Mouse (Mus musculus) kidney, postnatal 0 days (tissue): ENCODE results near the gene Rasl10b. TPM values are rescaled to one million over a fixed set of nuclear protein-coding genes. Genes with fewer than 3 reads are reported as not detected.

ENCODE experiments used
- ATAC-seq: fragments of 200-750 bp; cut with Nextera tagmentation; replicated peaks from 2 replicates; pipeline ENCODE4 v1.8.0; 2017; ENCODE audit warnings: low read depth, moderate number of reproducible peaks, moderate TSS enrichment, moderate library complexity; ENCODE audit not compliant: low FRiP score
- DNase-seq: peaks from one replicate; pipeline ENCODE4 v3.0.0-alpha.2; 2016; ENCODE audit warnings: low spot score
- H3K27ac ChIP-seq: fragments of 300-500 bp; sonication (generic); 2 replicates; pipeline ENCODE4 v1.5.1; 2014; ENCODE audit warnings: mild to moderate bottlenecking
- H3K27me3 ChIP-seq: fragments of 300-500 bp; sonication (generic); 2 replicates; pipeline ENCODE4 v1.6.1; 2014; ENCODE audit warnings: low read length, mixed read lengths; ENCODE audit not compliant: insufficient read depth
- H3K36me3 ChIP-seq: fragments of 300-500 bp; sonication (generic); 2 replicates; pipeline ENCODE4 v1.6.1; 2014; ENCODE audit warnings: low read length, mixed read lengths; ENCODE audit not compliant: insufficient read depth
- H3K4me1 ChIP-seq: fragments of 300-500 bp; sonication (generic); replicated peaks from 2 replicates; pipeline ENCODE4 v1.6.1; 2014; ENCODE audit warnings: antibody characterized with exemption, low read length, mixed read lengths; ENCODE audit not compliant: insufficient read depth
- H3K4me2 ChIP-seq: fragments of 300-500 bp; sonication (generic); 2 replicates; pipeline ENCODE4 v1.6.1; 2014; ENCODE audit warnings: mild to moderate bottlenecking, low read length, moderate library complexity, mixed read lengths
- H3K4me3 ChIP-seq: fragments of 300-500 bp; sonication (generic); replicated peaks from 2 replicates; pipeline ENCODE4 v1.5.1; 2014; ENCODE audit warnings: low read depth, low read length
- H3K9ac ChIP-seq: fragments of 300-500 bp; sonication (generic); 2 replicates; pipeline ENCODE4 v1.6.1; 2014; ENCODE audit warnings: low read depth, low read length
- H3K9me3 ChIP-seq: fragments of 300-500 bp; sonication (generic); replicated peaks from 2 replicates; pipeline ENCODE4 v1.6.1; 2016; ENCODE audit warnings: low read length, inconsistent platforms, mixed read lengths
- CTCF ChIP-seq: IDR thresholded peaks from 2 replicates; pipeline ENCODE4 v1.5.1; 2016; ENCODE audit warnings: antibody characterized with exemption, low read depth, mild to moderate bottlenecking, moderate library complexity
- WGBS: fragments of 180-500 bp; shearing (Covaris S2); extraction: QIAGEN DNeasy Blood & Tissue Kit; methylation state at CpG from one replicate; pipeline ENCODE4 v1.1.7; 2014; 5-methylcytosine and 5-hydroxymethylcytosine counted together
- polyA plus RNA-seq: library from polyadenylated mRNA; unstranded; fragments of >200 nt; fragmentation: Nextera tagmentation; extraction: Ambion mirVana; gene quantifications from 2 replicates; pipeline ENCODE4 v1.2.1, GENCODE M21; 2015

Gene Rasl10b
- polyA plus RNA-seq, 1 experiment from 2014 or later: 0.49 TPM

DNA sequence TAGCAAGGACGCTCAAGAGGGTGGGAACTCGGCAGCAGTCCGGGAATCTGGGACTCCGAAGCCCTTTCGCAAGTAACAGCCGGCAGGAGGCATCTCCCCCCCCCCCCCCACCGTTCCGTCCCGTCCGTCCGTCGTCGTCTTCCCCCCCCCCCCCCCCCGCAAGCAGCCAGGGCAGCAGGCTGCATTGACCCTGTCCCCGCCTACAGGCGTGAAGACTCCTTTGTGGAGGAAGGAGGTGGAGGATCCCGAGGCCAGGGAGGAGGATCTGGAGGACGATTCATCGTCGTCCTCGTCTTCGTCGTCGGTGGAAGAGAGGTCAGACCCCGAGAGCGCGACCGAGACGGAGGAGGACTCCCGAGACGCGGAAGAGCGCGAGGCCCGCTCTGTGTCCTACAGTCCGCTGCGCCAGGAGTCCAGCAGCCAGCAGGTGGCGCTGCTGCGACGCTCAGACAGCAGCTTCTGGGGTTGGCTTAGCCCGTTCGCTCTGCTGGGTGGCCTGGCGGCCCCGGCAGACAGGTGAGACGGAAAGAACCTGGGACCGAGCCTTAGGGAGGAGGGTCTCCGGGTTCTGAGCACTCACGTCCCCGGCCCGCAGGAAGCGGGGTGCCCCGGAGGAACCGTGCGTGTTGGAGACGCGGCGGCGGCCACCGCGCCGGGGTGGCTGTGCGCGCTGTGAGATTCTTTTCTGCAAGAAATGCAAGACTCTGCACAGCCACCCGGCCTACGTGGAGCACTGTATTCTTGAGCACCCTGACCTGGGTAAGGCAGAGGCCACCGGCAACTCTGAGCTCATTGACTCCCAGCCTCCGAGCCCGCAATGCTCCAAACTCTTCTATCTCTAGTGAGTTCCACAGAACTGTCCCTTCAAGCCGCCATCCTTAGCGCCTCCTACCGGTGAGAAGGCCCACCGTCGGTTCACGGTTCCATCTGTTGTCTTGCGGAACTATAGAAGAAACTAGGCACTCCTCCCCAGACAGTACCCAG lies 31.4 kb downstream of the Rasl10b start:
- peak overlapping the region; percentile 46 for H3K4me3 ChIP-seq
- 0 out of 2 replicates have a peak overlapping the region, but pooled peaks have one; percentile 9 for H3K9ac ChIP-seq
- H3K9me3 ChIP-seq: no peaks in the 10 kb centered on the region
- H3K4me1 ChIP-seq: 0 out of 2 replicates have a peak, but pooled peaks cover 4% of the 10 kb centered on the region
- peak; percentile 97 for TF ChIP-seq CTCF
- DNase-seq (peak; percentile 90), ATAC-seq (peak; percentile 89)
- WGBS: under 1% methylated on average over 62 of the region's 75 CpGs
- peak overlapping the region; percentile 75 for H3K4me2 ChIP-seq
- peaks cover 34% of the 10 kb centered on the region for H3K27me3 ChIP-seq
- H3K36me3 ChIP-seq: no peaks in the 10 kb centered on the region
- no peak overlapping the region for H3K27ac ChIP-seq

DNA sequence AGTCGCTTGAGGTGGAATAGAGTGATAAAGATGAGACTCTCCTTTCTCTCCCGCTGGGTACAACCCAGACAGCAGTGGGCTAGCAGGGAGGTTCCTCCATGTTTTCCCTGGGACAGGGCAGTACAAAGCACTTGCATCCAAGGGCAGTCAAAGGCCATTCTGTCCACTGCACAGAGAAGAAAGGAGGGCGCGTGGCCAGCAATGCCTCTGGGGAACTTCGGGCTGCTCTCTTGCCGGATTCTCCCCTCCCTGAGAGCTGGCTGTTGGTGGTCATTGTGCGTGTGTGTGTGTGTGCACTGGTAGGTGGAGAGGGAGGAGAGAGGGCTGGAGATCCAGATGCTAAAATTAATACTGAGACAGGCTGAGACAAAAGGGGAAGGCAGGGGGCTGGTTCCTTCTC lies 32.3 kb downstream of the Rasl10b start:
- Histone ChIP-seq H3K9me3 (no peaks in the 10 kb centered on the region), H3K27ac (no peak overlapping the region), H3K4me1 (0 out of 2 replicates have a peak, but pooled peaks cover 4% of the 10 kb centered on the region), H3K4me3 (no peak overlapping the region), H3K4me2 (peak overlapping the region; percentile 75), H3K36me3 (no peaks in the 10 kb centered on the region), H3K27me3 (peaks cover 37% of the 10 kb centered on the region), H3K9ac (no peak overlapping the region)
- WGBS: 38% methylated on average over 7 of the region's 7 CpGs
- no peak for TF ChIP-seq CTCF
- DNase-seq (no peak), ATAC-seq (no peak)

GRCm38 (mm10) chr11:83442596-83443267 lies 33.8 kb downstream of the Rasl10b start:
- H3K27ac ChIP-seq: no peak overlapping the region
- WGBS: 11% methylated on average over 29 of the region's 29 CpGs
- DNase-seq (peak; percentile 80), ATAC-seq (no peak)
- H3K27me3 ChIP-seq: peaks cover 37% of the 10 kb centered on the region
- H3K4me3 ChIP-seq: no peak overlapping the region
- TF ChIP-seq CTCF: peak; percentile 80
- no peaks in the 10 kb centered on the region for H3K9me3 ChIP-seq
- H3K4me1 ChIP-seq: peaks cover 6% of the 10 kb centered on the region
- no peaks in the 10 kb centered on the region for H3K36me3 ChIP-seq
- no peak overlapping the region for H3K9ac ChIP-seq
- H3K4me2 ChIP-seq: peak overlapping the region; percentile 36

DNA sequence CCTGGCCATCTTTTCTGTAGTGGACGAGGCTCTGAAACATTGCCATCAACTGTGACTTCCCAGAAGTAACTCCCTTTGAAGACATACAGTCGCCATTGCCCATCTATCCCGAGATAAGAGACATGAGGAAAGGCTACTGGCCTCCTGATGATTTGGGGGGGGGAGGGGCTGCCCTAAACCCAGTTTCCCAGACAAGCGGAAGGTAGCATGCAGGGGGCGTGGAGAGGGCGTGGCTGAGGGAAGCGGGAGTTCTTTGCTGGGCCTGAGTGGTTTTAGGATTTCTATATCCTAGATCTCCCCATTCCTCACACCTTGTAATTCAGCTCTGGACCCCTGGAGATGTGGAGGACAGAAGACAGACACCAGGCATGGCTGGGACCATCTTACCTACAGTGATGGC lies 34.9 kb downstream of the Rasl10b start:
- 7% methylated on average over 7 of the region's 7 CpGs for WGBS
- no peak overlapping the region for H3K9ac ChIP-seq
- DNase-seq (no peak), ATAC-seq (no peak)
- H3K4me3 ChIP-seq: no peak overlapping the region
- H3K4me1 ChIP-seq: peaks cover 15% of the 10 kb centered on the region
- H3K27ac ChIP-seq: no peak overlapping the region
- TF ChIP-seq CTCF: no peak
- no peaks in the 10 kb centered on the region for H3K9me3 ChIP-seq
- no peak overlapping the region for H3K4me2 ChIP-seq
- no peaks in the 10 kb centered on the region for H3K36me3 ChIP-seq
- H3K27me3 ChIP-seq: peaks cover 37% of the 10 kb centered on the region

DNA sequence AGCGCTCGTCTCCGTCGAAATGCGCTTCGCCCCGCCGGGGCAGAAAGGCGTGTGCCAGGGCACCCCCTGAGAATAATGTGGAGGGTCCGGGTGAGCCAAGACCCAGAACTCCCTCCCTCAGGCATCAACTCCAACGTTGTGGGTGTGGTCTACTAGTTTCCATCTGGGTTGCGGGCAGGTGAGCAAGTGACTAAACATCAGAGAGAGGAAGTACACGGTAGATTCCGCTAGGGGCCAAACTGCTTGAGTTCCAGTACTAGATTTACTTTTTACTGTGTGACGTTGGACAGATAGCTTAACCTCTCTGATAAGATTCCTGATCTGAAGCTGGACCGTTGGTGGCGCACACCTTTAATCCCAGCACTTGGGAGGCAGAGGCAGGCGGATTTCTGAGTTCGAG lies 36.1 kb downstream of the Rasl10b start:
- Histone ChIP-seq H3K4me2 (peak overlapping the region; percentile 48), H3K36me3 (no peaks in the 10 kb centered on the region), H3K4me3 (0 out of 2 replicates have a peak overlapping the region, but pooled peaks have one; percentile 10), H3K27ac (no peak overlapping the region), H3K4me1 (peaks cover 19% of the 10 kb centered on the region), H3K9ac (no peak overlapping the region), H3K27me3 (peaks cover 37% of the 10 kb centered on the region), H3K9me3 (no peaks in the 10 kb centered on the region)
- WGBS: 29% methylated on average over 19 of the region's 19 CpGs
- no peak for TF ChIP-seq CTCF
- DNase-seq (no peak), ATAC-seq (no peak)

- ATAC-seq: no peak
- Histone ChIP-seq H3K4me1 (peaks cover 17% of the 10 kb centered on the region), H3K4me3 (no peak overlapping the region), H3K9ac (no peak overlapping the region), H3K27ac (no peak overlapping the region), H3K4me2 (no peak overlapping the region), H3K9me3 (no peaks in the 10 kb centered on the region), H3K36me3 (no peaks in the 10 kb centered on the region), H3K27me3 (peaks cover 22% of the 10 kb centered on the region)
- no peak for DNase-seq
- no peak for TF ChIP-seq CTCF
- 73% methylated on average over 10 of the region's 10 CpGs for WGBS
Measured at GRCm38 (mm10) chr11:83447612-83448011, 38.7 kb downstream of the Rasl10b start.
